Mouse (Mus musculus) kidney, adult 2 months (tissue): ENCODE results near the gene Rufy2. TPM values are rescaled to one million over a fixed set of nuclear protein-coding genes. Genes with fewer than 3 reads are reported as not detected.
A peak's percentile ranks its signal among the peaks of the same experiment; 100 is the strongest.

Experiments used
- DNase-seq: peaks from one replicate; pipeline ENCODE4 v3.0.0; 2021
- H3K27ac ChIP-seq: fragments of 200-500 bp; 2 replicates; pipeline ENCODE4 v1.5.1; 2012; ENCODE audit warnings: low read depth, low read length, control low read depth, inconsistent platforms; ENCODE audit not compliant: insufficient read depth
- H3K27me3 ChIP-seq: fragments of 200-500 bp; replicated peaks from 2 replicates; pipeline ENCODE4 v1.6.1; 2012; ENCODE audit warnings: mild to moderate bottlenecking, moderate library complexity, low read length, inconsistent platforms; ENCODE audit not compliant: control insufficient read depth, insufficient read depth
- H3K36me3 ChIP-seq: fragments of 200-500 bp; 2 replicates; pipeline ENCODE4 v1.6.1; 2012; ENCODE audit warnings: mild to moderate bottlenecking, moderate library complexity, low read length, inconsistent platforms; ENCODE audit not compliant: control insufficient read depth, insufficient read depth
- H3K4me1 ChIP-seq: fragments of 200-500 bp; 2 replicates; pipeline ENCODE4 v1.6.1; 2011; ENCODE audit warnings: low read length; ENCODE audit not compliant: control insufficient read depth, insufficient read depth
- H3K4me3 ChIP-seq: fragments of 200-500 bp; 2 replicates; pipeline ENCODE4 v1.5.1; 2011; ENCODE audit warnings: mild to moderate bottlenecking, low read depth, low read length, control low read depth; ENCODE audit not compliant: insufficient read depth
- CTCF ChIP-seq: fragments of 200-500 bp; conservative IDR thresholded peaks from 2 replicates; pipeline ENCODE4 v1.5.1; 2011; ENCODE audit warnings: low read depth, mild to moderate bottlenecking, control low read depth, low read length, moderate library complexity, mixed read lengths; ENCODE audit not compliant: insufficient read depth, insufficient read length
- POLR2A ChIP-seq: fragments of 200-500 bp; IDR thresholded peaks from one replicate; pipeline ENCODE4 v1.6.1; 2011; ENCODE audit warnings: low read depth, low read length, control low read depth
- WGBS: fragments of 180-500 bp; shearing (Covaris S2); methylation state at CpG from one replicate; pipeline ENCODE4 v1.1.7; 2018; 5-methylcytosine and 5-hydroxymethylcytosine counted together
- polyA plus RNA-seq: library from polyadenylated mRNA; depleted of rRNA; stranded (reverse); fragments of >200 nt; gene quantifications from 2 replicates; pipeline ENCODE4 v1.2.3, GENCODE M21; 2012; rRNA removed

Rufy2 gene
- polyA plus RNA-seq, 1 experiment = 4.0 TPM

DNA sequence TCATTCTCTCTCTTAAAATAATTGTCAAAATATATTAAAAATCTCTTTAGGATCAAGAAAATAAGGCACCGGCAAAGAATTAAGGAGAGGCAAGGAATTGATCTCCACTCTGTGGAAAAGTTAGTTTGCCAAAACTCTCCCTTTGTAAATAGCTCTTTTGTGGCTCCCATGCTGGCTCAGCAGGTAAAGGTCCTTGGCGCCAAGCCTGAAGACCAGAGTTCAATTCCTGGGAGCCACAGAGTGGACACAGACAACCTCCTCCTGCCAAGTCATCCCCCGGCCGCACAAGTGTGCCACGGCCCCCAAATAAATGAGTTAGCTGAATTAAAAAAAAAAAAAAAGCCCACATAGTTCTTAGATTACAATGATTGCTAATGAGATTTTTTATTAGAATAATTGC is 82.7 kb downstream of the Rufy2 start:
- WGBS = 60% methylated on average over 5 of the region's 5 CpGs
- peak overlapping the region; percentile 97 for H3K27ac ChIP-seq
- H3K27me3 ChIP-seq = no peaks in the 10 kb centered on the region
- no peaks in the 10 kb centered on the region for H3K36me3 ChIP-seq
- DNase-seq = peak; percentile 92
- no peak for TF ChIP-seq CTCF
- no peak for TF ChIP-seq POLR2A
- peaks cover 13% of the 10 kb centered on the region; the same call in 1 of the 2 replicates for H3K4me1 ChIP-seq
- H3K4me3 ChIP-seq = peak overlapping the region; percentile 83

DNA sequence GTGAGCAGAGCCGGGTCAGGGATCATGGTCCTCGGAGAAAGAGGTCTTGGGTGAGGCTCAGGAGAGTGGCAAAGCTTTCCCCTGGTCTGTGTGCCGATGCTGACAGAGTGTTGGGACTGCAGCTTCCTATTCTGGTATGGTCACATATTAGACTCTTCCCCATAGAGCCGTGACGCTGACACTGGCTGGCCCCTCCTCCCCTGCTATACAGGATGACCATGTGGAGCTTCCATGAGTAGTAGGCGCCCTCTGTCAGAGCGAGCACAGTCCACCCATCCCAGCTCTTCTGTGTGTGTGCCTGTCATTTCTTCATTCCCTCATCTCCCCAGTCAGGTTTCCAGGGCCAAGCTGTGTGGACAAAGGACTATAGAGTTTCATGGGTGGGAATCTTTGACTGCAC is 83.3 kb downstream of the Rufy2 start:
- WGBS = 52% methylated on average over 7 of the region's 7 CpGs
- Histone ChIP-seq H3K4me1 (peaks cover 13% of the 10 kb centered on the region; the same call in 1 of the 2 replicates), H3K27ac (peak overlapping the region; percentile 59), H3K4me3 (peak overlapping the region; percentile 62), H3K27me3 (no peaks in the 10 kb centered on the region), H3K36me3 (no peaks in the 10 kb centered on the region)
- TF ChIP-seq CTCF = no peak
- TF ChIP-seq POLR2A = no peak
- peak; percentile 18 for DNase-seq

DNA sequence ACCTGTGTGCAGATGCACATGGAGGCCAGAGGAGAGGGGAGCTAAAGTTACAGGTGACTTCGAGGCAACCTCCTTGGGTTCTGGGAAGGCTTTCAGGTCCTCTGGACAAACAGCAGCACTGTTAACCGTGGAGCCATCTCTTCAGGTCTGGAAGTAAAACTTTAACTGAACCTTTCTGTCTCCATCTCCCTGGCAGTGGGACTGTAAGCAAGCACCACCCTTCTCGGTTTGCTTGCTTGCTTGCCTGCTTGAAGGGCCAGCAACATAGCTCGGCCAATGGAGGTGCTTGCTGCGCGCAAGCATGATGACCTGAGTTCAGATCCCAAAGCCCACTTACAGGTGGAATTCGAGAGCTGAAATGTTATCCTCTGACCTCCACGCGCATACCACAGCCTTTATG is 84.5 kb downstream of the Rufy2 start:
- DNase-seq = peak; percentile 84
- peaks cover 13% of the 10 kb centered on the region; the same call in 1 of the 2 replicates for H3K4me1 ChIP-seq
- H3K27ac ChIP-seq = peak overlapping the region; percentile 32; the same call in 1 of the 2 replicates
- peak overlapping the region; percentile 4; the same call in 1 of the 2 replicates for H3K4me3 ChIP-seq
- H3K36me3 ChIP-seq = no peaks in the 10 kb centered on the region
- H3K27me3 ChIP-seq = no peaks in the 10 kb centered on the region
- TF ChIP-seq CTCF (no peak), POLR2A (no peak)
- 56% methylated on average over 9 of the region's 9 CpGs for WGBS

DNA sequence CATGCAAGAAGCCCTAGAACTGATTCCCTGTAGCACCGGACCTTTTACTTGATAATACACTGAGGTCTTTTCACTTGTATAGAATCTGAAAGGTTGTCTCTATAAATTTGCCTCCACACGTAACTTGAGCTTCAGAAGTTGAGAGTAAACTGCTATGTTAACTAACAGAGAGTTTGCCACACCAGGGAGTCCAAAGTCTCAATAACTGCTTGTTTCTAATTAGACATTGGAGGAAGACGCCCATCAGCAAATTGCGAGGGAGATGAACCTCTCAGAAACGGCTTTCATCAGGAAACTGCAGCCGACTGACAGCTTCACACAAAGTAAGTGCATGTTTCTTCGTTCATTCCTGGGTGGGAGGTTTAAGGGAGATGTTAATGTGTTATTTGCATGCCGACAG is 85.5 kb downstream of the Rufy2 start:
- Histone ChIP-seq H3K4me1 (peaks cover 8% of the 10 kb centered on the region; the same call in 1 of the 2 replicates), H3K27ac (peak overlapping the region; percentile 48; the same call in 1 of the 2 replicates)
- WGBS = 46% methylated on average over 8 of the region's 8 CpGs

DNA sequence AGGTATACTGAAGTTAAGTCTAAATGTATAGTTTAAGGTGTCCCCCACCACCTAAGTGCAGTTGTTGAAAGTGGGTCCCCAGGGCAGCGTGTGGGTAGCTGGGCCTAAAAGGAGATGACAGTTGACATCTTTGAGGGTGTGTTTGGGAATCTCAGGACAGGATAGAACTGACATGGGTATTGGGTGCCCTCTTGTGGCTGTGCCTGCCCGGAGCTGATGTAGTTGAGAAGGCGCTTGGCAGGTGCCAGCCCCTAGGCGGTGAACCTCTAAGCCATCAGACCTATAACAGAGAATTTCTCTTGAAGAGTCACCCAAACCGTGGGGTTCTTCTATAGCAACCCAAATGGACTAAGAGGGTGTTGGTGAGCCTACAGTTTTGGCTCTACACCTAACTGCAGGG is 86.0 kb downstream of the Rufy2 start:
- Histone ChIP-seq H3K27ac (peak overlapping the region; percentile 48; the same call in 1 of the 2 replicates), H3K27me3 (no peaks in the 10 kb centered on the region), H3K4me3 (no peak overlapping the region), H3K4me1 (peaks cover 6% of the 10 kb centered on the region; the same call in 1 of the 2 replicates), H3K36me3 (no peaks in the 10 kb centered on the region)
- peak; percentile 88 for DNase-seq
- WGBS = 5% methylated on average over 5 of the region's 5 CpGs
- peak; percentile 89 for TF ChIP-seq CTCF
- no peak for TF ChIP-seq POLR2A

More for the DNA sequence above, 85.5 kb downstream of the Rufy2 start:
- Histone ChIP-seq H3K4me3 (no peak overlapping the region), H3K27me3 (no peaks in the 10 kb centered on the region), H3K36me3 (no peaks in the 10 kb centered on the region)
- no peak for TF ChIP-seq CTCF
- TF ChIP-seq POLR2A = no peak
- DNase-seq = peak; percentile 56

Other genes with a start within 250 kb of the Rufy2 start
- gene Ccar1, start 187.9 kb upstream of the Rufy2 start, polyA plus RNA-seq = 58.6 and 65.2 TPM in 2 replicates
- 1.4 and 1.7 TPM in 2 replicates for gene Tet1, start 71.2 kb upstream of the Rufy2 start, polyA plus RNA-seq
- gene Slc25a16, start 59.6 kb upstream of the Rufy2 start, polyA plus RNA-seq = 105 and 143 TPM in 2 replicates
- gene Dna2, start 33.2 kb upstream of the Rufy2 start, polyA plus RNA-seq = 6.9 TPM in 2 replicates
- 14.7 and 25.0 TPM in 2 replicates for gene Hnrnph3, start 44.0 kb downstream of the Rufy2 start, polyA plus RNA-seq
- gene Pbld2, start 44.1 kb downstream of the Rufy2 start, polyA plus RNA-seq = 22.4 and 25.5 TPM in 2 replicates
- 163 and 168 TPM in 2 replicates for gene Pbld1, start 79.9 kb downstream of the Rufy2 start, polyA plus RNA-seq
- gene Atoh7, start 119.4 kb downstream of the Rufy2 start, polyA plus RNA-seq = 0.19 and 0.28 TPM in 2 replicates
- gene Mypn, start 223.7 kb downstream of the Rufy2 start, polyA plus RNA-seq = 0.74 TPM in 1 of 2 replicates, not detected in the other